Mouse (Mus musculus) embryonic facial prominence, embryonic 14.5 days (tissue): ENCODE measurements around the gene Gm21312. TPM values are rescaled to one million over a fixed set of nuclear protein-coding genes. Genes with fewer than 3 reads are reported as not detected.
"Not testable (repeated sequence)": the region's sequence is repeated elsewhere in the genome, so short reads cannot be mapped to it uniquely, and the experiment has no call there.

ENCODE experiments used
- ATAC-seq: fragments of 200-750 bp; cut with Nextera tagmentation; 2 replicates; pipeline ENCODE4 v1.8.0; 2017; ENCODE audit warnings: low read depth, moderate number of reproducible peaks, moderate TSS enrichment
- DNase-seq: peaks from one replicate; pipeline ENCODE4 v3.0.0-alpha.2; 2015; ENCODE audit warnings: low spot score
- H3K27ac ChIP-seq: fragments of 300-500 bp; sonication (generic); replicated peaks from 2 replicates; pipeline ENCODE4 v1.5.1; 2014; ENCODE audit warnings: low read depth, mild to moderate bottlenecking, low read length, moderate library complexity
- H3K27me3 ChIP-seq: fragments of 300-500 bp; sonication (generic); replicated peaks from 2 replicates; pipeline ENCODE4 v1.6.1; 2014; ENCODE audit warnings: low read length; ENCODE audit not compliant: control insufficient read depth, insufficient read depth
- H3K36me3 ChIP-seq: fragments of 300-500 bp; sonication (generic); 2 replicates; pipeline ENCODE4 v1.6.1; 2014; ENCODE audit warnings: low read length, mixed read lengths; ENCODE audit not compliant: control insufficient read depth, insufficient read depth
- H3K4me1 ChIP-seq: fragments of 300-500 bp; sonication (generic); 2 replicates; pipeline ENCODE4 v1.6.1; 2014; ENCODE audit warnings: antibody characterized with exemption, low read length; ENCODE audit not compliant: control insufficient read depth, insufficient read depth
- H3K4me2 ChIP-seq: fragments of 300-500 bp; sonication (generic); 2 replicates; pipeline ENCODE4 v1.6.1; 2014; ENCODE audit warnings: low read depth, mild to moderate bottlenecking, low read length, moderate library complexity, mixed read lengths
- H3K4me3 ChIP-seq: fragments of 300-500 bp; sonication (generic); 2 replicates; pipeline ENCODE4 v1.5.1; 2014; ENCODE audit warnings: low read depth, mild to moderate bottlenecking, low read length
- H3K9ac ChIP-seq: fragments of 300-500 bp; sonication (generic); 2 replicates; pipeline ENCODE4 v1.6.1; 2014; ENCODE audit warnings: low read depth, mild to moderate bottlenecking, low read length, moderate library complexity, mixed read lengths
- H3K9me3 ChIP-seq: fragments of 300-500 bp; sonication (generic); 2 replicates; pipeline ENCODE4 v1.6.1; 2016; ENCODE audit warnings: low read length; ENCODE audit not compliant: control insufficient read depth
- WGBS: fragments of 180-500 bp; shearing (Covaris S2); extraction: QIAGEN DNeasy Blood & Tissue Kit; methylation state at CpG from one replicate; pipeline ENCODE4 v1.1.7; 2014; 5-methylcytosine and 5-hydroxymethylcytosine counted together
- polyA plus RNA-seq: library from polyadenylated mRNA; unstranded; fragments of >200 nt; fragmentation: Nextera tagmentation; extraction: Ambion mirVana; gene quantifications from 2 replicates; pipeline ENCODE4 v1.2.1, GENCODE M21; 2014

Gene Gm21312
- not detected in 2 replicates for polyA plus RNA-seq

GRCm38 (mm10) chr10:104176724-104177123, at the start of gene Gm21312:
TSS of gene Gm21312 (plus strand) at chr10:104177024.
- H3K9me3 ChIP-seq, H3K4me2 ChIP-seq, H3K9ac ChIP-seq, H3K4me3 ChIP-seq, H3K4me1 ChIP-seq, H3K36me3 ChIP-seq, DNase-seq, ATAC-seq, H3K27me3 ChIP-seq, H3K27ac ChIP-seq: not testable (repeated sequence)
- no CpG with 5 or more reads among the region's 3 CpGs for WGBS

GRCm38 (mm10) chr10:104142687-104143086, 34.1 kb upstream of the Gm21312 start, which contains the start of gene Gm21293:
TSS of gene Gm21293 (plus strand) at chr10:104142987.
- not testable (repeated sequence) for ATAC-seq, H3K27me3 ChIP-seq, H3K4me1 ChIP-seq, H3K4me2 ChIP-seq, DNase-seq, H3K9me3 ChIP-seq, H3K36me3 ChIP-seq, H3K4me3 ChIP-seq, H3K9ac ChIP-seq, H3K27ac ChIP-seq
- no CpG with 5 or more reads among the region's 3 CpGs for WGBS

- H3K27me3 ChIP-seq, H3K9me3 ChIP-seq, DNase-seq, H3K4me1 ChIP-seq, H3K27ac ChIP-seq, H3K4me3 ChIP-seq, ATAC-seq, H3K9ac ChIP-seq, H3K4me2 ChIP-seq, H3K36me3 ChIP-seq: not testable (repeated sequence)
- no CpG with 5 or more reads among the region's 3 CpGs for WGBS
Measured at GRCm38 (mm10) chr10:104151197-104151596, 25.6 kb upstream of the Gm21312 start, which contains the start of gene Gm6763. TSS of gene Gm6763 (plus strand) at chr10:104151497.

- H3K9ac ChIP-seq, H3K4me3 ChIP-seq, H3K36me3 ChIP-seq, DNase-seq, ATAC-seq, H3K9me3 ChIP-seq, H3K4me1 ChIP-seq, H3K27ac ChIP-seq, H3K27me3 ChIP-seq, H3K4me2 ChIP-seq: not testable (repeated sequence)
- WGBS, result no CpG with 5 or more reads among the region's 3 CpGs
Measured at GRCm38 (mm10) chr10:104159706-104160105, 17.1 kb upstream of the Gm21312 start, which contains the start of gene Gm8764. TSS of gene Gm8764 (plus strand) at chr10:104160006.

GRCm38 (mm10) chr10:104168215-104168614, 8.6 kb upstream of the Gm21312 start, which contains the start of gene Gm21304:
TSS of gene Gm21304 (plus strand) at chr10:104168515.
- not testable (repeated sequence) for H3K4me2 ChIP-seq, ATAC-seq, H3K9ac ChIP-seq, H3K36me3 ChIP-seq, DNase-seq, H3K27ac ChIP-seq, H3K4me3 ChIP-seq, H3K27me3 ChIP-seq, H3K4me1 ChIP-seq, H3K9me3 ChIP-seq
- no CpG with 5 or more reads among the region's 3 CpGs for WGBS

- WGBS, result no CpG with 5 or more reads among the region's 3 CpGs
- H3K9ac ChIP-seq, H3K9me3 ChIP-seq, H3K4me2 ChIP-seq, H3K36me3 ChIP-seq, H3K4me3 ChIP-seq, H3K27me3 ChIP-seq, H3K27ac ChIP-seq, ATAC-seq, H3K4me1 ChIP-seq, DNase-seq: not testable (repeated sequence)
Measured at GRCm38 (mm10) chr10:104185233-104185632, 8.4 kb downstream of the Gm21312 start, which contains the start of gene Gm20765. TSS of gene Gm20765 (plus strand) at chr10:104185533.

- ATAC-seq, result not testable (repeated sequence)
Measured at GRCm38 (mm10) chr10:104193742-104194141, 16.9 kb downstream of the Gm21312 start, which contains the start of gene Gm4340. TSS of gene Gm4340 (plus strand) at chr10:104194042.

GRCm38 (mm10) chr10:104209655-104210054, 32.8 kb downstream of the Gm21312 start:
- no peaks in the 10 kb centered on the region for H3K36me3 ChIP-seq
- ATAC-seq, result no peak
- H3K9ac ChIP-seq, result no peak overlapping the region
- H3K27me3 ChIP-seq, result no peaks in the 10 kb centered on the region
- no peak overlapping the region for H3K27ac ChIP-seq
- H3K4me3 ChIP-seq, result no peak overlapping the region
- no peaks in the 10 kb centered on the region for H3K4me1 ChIP-seq
- H3K4me2 ChIP-seq, result no peak overlapping the region
- WGBS, result 75% methylated on average over 1 of the region's 1 CpGs
- DNase-seq, result no peak
- no peaks in the 10 kb centered on the region for H3K9me3 ChIP-seq

More at GRCm38 (mm10) chr10:104193742-104194141, 16.9 kb downstream of the Gm21312 start, which contains the start of gene Gm4340:
- H3K9me3 ChIP-seq, H3K4me1 ChIP-seq, DNase-seq, H3K4me2 ChIP-seq, H3K9ac ChIP-seq, H3K4me3 ChIP-seq, H3K27me3 ChIP-seq, H3K36me3 ChIP-seq, H3K27ac ChIP-seq: not testable (repeated sequence)
- no CpG with 5 or more reads among the region's 3 CpGs for WGBS
